Mouse (Mus musculus) left cerebral cortex, adult 18-20 months (tissue): Measurements from ENCODE around the gene Pola2. TPM values are rescaled to one million over a fixed set of nuclear protein-coding genes. Genes with fewer than 3 reads are reported as not detected.

ENCODE experiments used
- DNase-seq, 2 experiments: peaks; one replicate each; pipeline ENCODE4 v3.0.0; 2021 to 2022; ENCODE audit warnings: low spot score in 2 of 2, mixed read lengths in 1 of 2
- long read RNA-seq, 2 experiments: library from polyadenylated mRNA; stranded (forward); transcript quantifications; one replicate each; pipeline ENCODE4 v2.0.0; 2021
- total RNA-seq, 2 experiments: library from RNA; stranded (reverse); gene quantifications; 2 replicates each; pipeline ENCODE4 v1.2.3; 2021

Gene Pola2
- total RNA-seq: 1 to 10 TPM; 4.9 to 5.0 TPM
- long read RNA-seq, experiment 1, partial matches to known transcripts: 2 of 7 reads
- long read RNA-seq, experiment 1, other reads (novel, unspliced or antisense): 1 of 7 reads
- long read RNA-seq, experiment 2, partial matches to known transcripts: 3 of 6 reads
- long read RNA-seq, experiment 2, other reads (novel, unspliced or antisense): 1 of 6 reads

DNA sequence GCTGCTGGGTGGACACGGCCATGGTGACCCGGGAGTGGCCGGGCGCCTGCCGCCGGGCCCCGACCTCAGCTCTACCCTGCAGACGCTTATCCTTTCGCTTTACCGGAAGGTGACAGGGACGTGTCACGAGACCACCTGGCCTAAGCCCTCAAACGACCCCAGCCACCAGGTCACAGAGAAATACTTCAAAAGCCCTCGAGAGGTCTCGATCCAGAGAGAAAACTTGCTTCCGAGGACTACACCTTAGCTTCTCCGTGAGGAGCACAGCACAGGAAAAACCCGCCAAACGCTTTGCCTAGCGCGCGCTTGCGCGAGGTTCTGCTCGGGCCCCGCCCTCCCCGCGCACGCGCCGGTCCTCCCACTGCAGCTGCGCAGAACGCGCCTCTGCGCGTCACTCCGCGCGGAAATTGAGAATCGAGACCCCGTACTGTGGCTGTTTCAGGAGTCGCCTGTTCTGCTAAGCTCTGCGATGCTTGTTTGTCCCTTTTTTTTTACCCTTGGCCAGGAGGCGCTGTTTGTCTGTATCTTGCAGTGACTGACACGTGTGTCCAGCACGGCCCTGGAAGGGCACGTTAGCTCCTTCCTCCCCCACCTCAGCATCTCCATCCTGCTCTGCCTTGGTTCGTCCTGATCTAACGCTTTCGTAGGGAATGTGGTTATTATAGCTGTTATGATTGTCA is at the start of gene Pola2:
Gene Pola2 (minus strand): TSS at position 320 of the 680 bp plus-strand sequence.
- peak; percentile 87 to 89 for DNase-seq

GRCm38 (mm10) chr19:6013691-6014090 is 49.7 kb upstream of the Pola2 start:
- no peak for DNase-seq

DNA sequence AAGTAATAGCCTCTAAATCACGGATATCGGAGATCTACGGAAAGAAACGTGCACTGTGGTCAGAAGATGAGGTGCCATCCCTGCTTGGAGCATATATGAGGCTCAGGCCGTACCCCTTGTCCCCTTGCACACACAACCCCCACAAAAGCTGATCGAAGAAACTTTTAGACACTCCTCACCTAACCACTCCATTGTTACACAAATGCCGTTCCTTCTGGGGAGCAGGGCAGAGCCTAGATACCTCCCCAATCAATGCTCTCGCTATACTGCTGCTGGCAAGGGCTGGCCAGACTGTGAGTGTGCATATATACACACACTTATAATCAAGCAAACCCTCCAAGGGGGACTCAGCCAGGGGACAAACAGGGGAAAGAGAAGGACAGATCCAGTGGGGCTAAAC is 45.1 kb upstream of the Pola2 start:
- DNase-seq: no peak

DNA sequence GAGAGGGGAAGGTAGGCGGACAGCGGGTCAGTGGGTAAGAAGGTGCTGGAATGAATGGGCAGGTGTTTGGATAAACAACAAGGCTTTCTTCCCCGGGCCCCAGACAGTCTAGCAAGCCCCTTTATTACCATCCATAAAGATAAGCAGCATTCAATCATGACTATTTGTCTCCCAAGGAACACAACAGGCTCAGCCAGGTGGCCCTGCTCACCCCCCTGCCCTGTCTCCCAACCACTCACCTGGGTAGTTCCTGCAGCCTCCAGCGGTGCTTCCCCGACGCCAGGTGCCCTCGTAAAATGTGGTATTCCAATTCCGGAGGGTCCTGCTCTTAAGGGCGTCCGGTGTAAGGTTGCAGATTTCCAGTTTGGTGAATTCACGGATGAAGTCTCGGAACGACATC is 43.0 kb upstream of the Pola2 start:
- DNase-seq: no peak

DNA sequence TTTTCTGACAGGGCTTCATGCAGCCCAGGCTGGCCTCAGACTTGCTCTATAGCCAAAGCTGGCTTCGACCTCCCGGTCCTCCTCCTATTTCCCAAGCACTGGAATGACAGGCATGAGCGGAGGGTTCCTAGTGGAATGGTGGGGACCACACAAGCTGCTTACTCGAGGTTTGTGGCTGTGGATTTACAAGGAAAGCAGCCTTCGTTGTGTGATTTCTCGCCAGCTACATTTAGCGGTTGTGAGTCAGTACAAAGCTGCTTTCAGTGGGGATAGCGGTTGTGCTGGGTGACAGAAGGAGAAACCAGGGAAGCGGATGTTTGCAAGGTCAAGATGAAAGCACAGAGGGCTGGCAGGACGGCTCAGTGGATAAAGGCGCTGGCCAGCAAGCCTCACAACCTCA is 41.5 kb upstream of the Pola2 start:
- DNase-seq: no peak

- DNase-seq: no peak
Observed at GRCm38 (mm10) chr19:5999969-6000368, 36.0 kb upstream of the Pola2 start.

DNA sequence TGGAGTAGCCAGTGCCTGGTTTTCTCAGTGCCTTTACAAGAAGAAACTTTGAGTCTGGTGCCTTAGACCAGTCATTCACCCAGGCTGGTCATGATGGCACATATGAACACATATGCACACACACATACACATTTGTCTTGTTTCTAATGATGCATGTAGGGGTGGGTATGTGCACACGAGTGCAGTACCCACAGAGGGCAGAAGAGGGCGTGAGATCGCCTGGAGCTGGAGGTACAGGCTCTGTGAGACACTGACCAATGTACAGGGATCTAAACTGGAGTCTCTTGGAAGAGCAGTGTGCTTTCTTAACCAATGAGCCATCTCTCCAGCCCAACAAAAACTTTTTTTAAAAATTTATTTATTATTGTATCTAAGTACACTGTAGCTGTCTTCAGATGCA is 34.2 kb upstream of the Pola2 start:
- DNase-seq: no peak

- no peak for DNase-seq
Observed at GRCm38 (mm10) chr19:5994711-5995110, 30.7 kb upstream of the Pola2 start.

DNA sequence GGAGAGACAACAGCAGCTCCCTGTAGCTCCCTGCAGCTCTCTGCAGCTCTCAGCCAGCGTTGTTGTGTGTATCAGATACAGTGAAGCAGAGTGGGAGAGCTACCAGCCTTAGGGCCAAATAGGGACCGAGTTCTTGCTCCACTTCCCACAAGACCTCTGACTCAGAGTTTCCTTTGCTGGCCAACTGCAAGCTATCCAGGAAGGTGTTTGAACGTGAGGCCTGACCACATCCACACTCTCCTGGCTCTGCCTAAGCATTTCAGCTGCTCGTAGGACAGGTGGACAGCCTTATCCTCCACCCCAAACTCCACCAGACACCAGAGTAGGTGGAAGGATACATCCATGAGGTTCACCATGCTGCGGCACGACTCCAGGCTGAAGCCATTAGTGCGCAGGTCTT is 28.0 kb upstream of the Pola2 start:
- no peak for DNase-seq

DNA sequence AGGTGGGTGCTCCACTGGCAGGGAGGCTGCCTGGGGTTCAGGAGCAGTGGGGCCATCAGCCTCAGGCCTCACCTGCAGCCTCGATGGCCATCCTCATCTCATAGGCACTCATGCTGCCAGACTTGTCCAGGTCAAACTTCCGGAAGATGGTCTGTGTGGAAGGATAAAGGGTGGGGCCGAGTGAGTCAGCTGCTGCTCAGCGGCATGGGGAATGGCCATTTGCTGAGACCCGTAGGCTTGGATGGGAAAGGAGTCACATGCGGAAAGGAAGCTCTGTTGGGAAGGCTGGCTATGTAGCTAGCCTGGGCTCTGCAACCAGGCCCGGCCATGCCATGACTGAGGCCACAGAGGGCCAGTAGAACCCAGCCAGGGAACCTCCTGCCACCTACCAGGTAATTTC is 27.5 kb upstream of the Pola2 start:
- no peak for DNase-seq

- DNase-seq: no peak
Observed at GRCm38 (mm10) chr19:5990921-5991320, 26.9 kb upstream of the Pola2 start.

- no peak for DNase-seq
Observed at GRCm38 (mm10) chr19:5990033-5990432, 26.0 kb upstream of the Pola2 start.

- DNase-seq: no peak
Observed at GRCm38 (mm10) chr19:5989585-5989984, 25.6 kb upstream of the Pola2 start.

DNA sequence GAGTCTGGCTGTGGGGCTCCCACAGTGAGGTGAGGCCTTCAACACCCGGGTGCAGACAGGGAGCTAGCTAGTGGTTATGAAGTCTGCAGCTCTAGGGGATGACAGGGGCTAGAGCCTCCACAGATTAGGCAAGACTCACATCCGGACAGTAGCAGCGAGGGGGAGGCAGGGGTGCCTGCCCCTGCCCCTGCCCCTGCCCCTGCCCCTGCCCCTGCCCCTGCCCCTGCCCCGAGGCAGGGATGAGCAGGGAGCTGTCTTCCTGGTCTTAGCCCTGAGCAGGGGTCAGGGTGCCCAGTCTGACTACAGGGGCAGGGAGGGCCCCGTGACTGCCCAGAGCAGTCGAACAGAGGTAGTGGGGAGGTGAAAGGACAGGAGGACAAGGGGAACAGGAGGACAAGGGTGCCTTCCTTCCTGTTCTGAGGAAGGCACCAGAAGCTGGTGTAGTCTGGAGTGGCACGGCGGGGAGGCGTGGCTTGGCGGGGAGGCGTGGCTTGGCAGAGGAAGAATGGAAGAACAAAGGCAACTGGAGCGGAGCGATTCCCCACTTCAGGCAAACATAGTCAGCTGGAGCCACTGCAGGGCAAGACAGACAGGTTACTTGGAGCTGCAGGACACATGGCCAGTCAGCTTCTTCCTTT is 24.9 kb upstream of the Pola2 start:
- DNase-seq: peak; percentile 15 to 18

DNA sequence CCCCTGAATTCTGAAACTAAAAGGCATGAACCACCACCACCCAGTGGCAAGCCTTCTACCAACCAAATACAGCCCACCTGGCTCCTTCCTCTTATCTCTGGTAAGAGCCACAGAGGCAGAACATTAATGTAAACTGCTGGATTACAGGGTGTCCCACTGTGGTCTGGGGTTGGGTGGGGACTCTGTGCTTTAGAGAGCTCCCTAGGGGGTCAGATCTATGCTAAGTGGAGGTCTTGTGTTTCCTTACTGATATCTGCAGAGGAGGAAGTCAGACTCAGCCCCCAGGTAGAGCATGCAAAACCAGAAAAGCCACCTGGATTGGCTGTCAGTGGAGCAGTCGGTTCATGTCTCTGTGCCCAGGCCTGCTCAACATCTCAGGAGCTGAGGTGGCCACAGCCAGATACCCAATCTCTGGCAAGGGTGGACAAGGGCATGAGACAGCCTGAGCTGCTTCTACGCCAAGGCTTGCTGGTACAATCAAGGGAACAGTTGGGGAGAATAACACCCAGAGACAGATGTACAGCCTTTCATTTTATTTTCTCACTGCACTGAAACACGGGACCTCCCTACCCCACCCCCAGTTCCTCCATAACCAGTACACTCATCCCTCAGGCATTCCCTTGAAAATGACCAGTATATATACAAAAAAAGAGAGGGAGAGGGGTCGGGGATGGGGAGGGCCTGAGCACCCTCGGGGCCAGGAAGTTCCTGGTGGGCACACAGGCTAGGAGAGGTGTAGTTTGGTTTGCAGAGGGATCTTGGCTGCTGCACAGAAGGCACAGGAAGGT is 24.2 kb upstream of the Pola2 start:
- no peak for DNase-seq

DNA sequence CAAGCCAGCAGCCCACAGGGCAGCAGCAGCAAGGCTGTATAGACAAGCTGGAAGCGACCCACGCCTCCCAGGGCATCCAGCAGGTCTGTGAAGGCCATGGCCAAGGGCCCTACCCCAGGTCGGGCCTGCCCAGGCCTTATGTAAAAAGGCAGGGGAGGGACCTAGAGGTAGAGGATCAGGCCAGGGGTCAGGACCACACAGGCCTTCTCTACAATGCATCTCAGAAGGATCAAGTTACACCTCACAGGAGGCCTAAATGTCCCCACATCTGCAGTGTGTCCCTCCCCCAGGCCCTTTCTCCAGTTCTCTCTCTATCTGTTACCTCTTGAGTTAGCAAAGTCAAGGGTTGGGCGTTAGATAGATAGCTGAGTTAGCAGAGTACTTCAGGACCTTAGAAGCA is 22.0 kb upstream of the Pola2 start, which contains the start of gene Slc22a20:
Gene Slc22a20 (minus strand): TSS at position 101 of the 400 bp plus-strand sequence.
- no peak for DNase-seq

DNA sequence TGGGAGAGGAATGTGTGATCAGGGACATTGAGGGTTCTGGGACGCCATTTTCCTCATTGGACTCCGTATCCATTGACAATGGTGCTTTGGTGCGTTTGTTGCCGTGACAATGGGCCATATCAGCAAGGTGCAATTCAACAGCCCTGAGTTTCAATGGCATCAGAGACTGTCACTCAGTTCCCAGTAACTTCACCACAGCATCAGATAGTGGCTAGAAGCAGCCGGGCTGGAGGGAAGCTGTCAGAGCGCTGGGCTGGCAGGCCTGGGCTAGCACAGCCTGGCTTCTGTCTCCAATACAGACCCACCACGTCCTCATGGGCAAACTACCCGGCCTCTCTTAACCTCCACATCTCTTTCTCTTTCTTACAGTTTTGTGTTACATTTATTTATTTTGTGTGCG is 16.5 kb upstream of the Pola2 start:
- no peak for DNase-seq

GRCm38 (mm10) chr19:5977717-5978116 is 13.7 kb upstream of the Pola2 start:
- no peak for DNase-seq

DNA sequence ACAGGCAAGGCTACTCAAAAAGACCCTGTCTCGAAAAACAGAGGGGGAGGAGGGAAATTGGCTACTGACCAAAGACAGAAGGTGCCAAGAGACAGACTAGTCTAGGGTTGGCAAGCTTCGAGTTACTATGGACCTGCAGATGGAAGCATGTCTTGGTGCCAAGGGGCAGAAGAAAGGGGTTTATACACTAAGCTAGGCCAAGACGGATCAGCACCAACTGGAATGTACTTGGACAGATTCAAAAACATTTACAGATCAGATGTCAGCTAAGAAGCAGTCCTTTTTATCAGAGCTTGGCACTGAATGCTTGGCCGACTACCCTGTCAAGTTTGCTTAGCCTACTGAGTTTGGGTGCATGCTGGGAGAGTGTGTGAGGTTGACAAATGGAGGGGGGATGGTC is 11.7 kb upstream of the Pola2 start:
- no peak for DNase-seq

DNA sequence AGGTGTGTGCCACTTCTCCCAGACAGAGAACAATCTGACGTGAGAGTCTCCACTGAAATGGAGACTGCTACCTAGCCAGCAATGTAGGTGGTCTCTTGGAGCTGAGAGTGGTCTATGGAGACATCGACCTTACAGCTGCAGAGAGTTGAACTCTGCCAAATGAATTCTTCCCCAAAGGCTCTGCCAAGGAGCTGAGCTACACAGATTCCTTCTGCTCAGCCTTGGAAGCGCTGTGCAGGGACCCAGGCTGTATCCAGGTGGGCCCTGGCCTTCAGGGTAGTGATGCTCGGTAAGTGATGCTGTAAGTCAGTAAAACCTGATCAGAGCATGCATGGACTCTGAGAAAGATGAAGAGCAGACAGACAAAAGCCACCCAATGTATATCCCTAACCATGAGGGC is 11.1 kb upstream of the Pola2 start:
- DNase-seq: no peak

GRCm38 (mm10) chr19:5967664-5968063 is 3.7 kb upstream of the Pola2 start:
- DNase-seq: no peak

GRCm38 (mm10) chr19:5966786-5967185 is 2.8 kb upstream of the Pola2 start:
- no peak for DNase-seq
